Mouse (Mus musculus): Measurements from ENCODE around the gene Wdr70. TPM values are rescaled to one million over a fixed set of nuclear protein-coding genes. Genes with fewer than 3 reads are reported as not detected.
"Not testable (repeated sequence)": the region's sequence is repeated elsewhere in the genome, so short reads cannot be mapped to it uniquely, and the experiment has no call there.

Gene Wdr70
- 69.7 and 71.1 TPM in 2 replicates for polyA plus RNA-seq (2016; fragmentation: Nextera tagmentation; extraction: Ambion mirVana)

DNA sequence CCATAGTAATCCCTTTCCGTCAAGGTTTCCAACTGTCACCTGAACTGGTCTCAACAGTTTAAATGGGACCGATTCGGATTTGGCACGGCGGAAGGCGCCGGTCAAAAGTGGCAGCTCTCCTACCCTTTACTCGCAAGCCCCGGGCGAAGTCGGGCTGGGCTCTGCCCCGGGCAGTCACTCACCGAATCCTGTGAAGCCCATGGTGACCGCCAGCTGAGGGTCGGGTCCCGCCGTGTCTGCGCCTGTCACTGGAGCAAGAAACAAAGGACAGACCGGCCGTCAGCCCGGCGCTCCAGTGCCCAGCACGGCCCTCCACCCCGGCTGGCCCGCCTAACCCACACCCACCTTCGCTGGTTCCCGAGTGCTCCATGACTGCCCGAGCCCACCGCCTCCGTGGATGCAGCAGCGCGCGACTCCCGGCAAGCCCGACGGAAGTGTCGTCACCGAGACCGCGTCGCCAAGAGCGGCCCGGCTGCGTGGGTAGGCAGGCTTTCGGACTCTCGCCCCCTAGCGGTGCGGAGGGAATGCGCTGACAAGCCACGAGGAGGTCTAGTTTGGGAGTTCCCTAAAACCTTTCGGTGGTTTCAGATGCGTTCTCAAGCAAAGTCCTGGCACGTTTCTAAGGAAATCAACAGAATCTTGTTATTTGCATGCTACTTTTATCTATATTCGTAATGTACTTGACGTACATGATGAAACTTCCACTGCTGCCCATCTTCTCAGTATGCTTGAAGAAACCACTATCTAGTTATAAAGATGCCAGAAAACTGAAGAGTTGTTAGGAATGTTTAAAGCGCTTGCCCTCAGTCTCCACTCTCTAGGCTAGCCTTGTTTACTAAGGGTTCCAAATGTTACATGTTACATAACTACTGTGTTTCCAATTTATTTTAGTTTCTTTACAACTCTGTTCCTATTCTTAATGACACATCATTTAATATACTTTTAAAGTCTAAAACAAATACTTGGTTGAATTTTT, at the start of gene Wdr70:
Gene Wdr70 (minus strand): TSS at position 436 of the 976 bp plus-strand sequence.
- no peaks in the 10 kb centered on the region for H3K9me3 ChIP-seq
- 3% methylated on average over 56 of the region's 56 CpGs for WGBS
- H3K4me2 ChIP-seq (replicated peaks): peak within 1 kb of the TSS; percentile 61
- no peak within 1 kb of the TSS for H3K27ac ChIP-seq (replicated peaks)
- no peaks in the 10 kb centered on the region for H3K27me3 ChIP-seq
- H3K36me3 ChIP-seq: peaks cover 17% of the 10 kb centered on the region
- H3K9ac ChIP-seq (replicated peaks): peak within 1 kb of the TSS; percentile 80
- H3K4me3 ChIP-seq: peak within 1 kb of the TSS; percentile 90
- peak; percentile 96 for ATAC-seq (ENCODE audit: low FRiP score, low read depth)
- H3K4me1 ChIP-seq: peaks cover 4% of the 10 kb centered on the region; the same call in 1 of the 2 replicates

DNA sequence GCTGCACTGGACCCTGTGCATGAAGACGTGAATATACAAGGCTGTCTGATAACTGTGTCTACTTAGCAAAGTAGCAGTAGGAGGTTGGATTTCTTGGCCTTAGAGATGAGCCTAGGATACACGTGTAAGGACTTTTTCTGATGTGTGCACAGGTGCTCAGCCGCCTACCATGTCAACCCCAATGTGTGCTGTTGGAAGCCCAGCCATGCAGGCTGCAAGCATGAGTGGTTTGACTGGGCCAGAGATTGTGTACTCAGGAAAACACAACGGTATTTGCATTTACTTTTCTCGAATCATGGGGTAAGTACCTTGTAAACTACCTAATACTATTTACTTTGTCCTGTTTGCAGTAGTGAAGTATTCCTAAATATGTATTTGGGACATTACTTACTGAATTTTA, 36.6 kb upstream of the Wdr70 start:
- H3K4me1 ChIP-seq: no peaks in the 10 kb centered on the region
- H3K27ac ChIP-seq (replicated peaks): no peak overlapping the region
- H3K9me3 ChIP-seq: no peaks in the 10 kb centered on the region
- no peak overlapping the region for H3K4me2 ChIP-seq (replicated peaks)
- no peak overlapping the region for H3K4me3 ChIP-seq
- H3K9ac ChIP-seq (replicated peaks): no peak overlapping the region
- H3K36me3 ChIP-seq: peaks cover 90% of the 10 kb centered on the region
- no peaks in the 10 kb centered on the region for H3K27me3 ChIP-seq
- ATAC-seq (ENCODE audit: low FRiP score, low read depth): no peak
- WGBS: 94% methylated on average over 5 of the region's 5 CpGs

DNA sequence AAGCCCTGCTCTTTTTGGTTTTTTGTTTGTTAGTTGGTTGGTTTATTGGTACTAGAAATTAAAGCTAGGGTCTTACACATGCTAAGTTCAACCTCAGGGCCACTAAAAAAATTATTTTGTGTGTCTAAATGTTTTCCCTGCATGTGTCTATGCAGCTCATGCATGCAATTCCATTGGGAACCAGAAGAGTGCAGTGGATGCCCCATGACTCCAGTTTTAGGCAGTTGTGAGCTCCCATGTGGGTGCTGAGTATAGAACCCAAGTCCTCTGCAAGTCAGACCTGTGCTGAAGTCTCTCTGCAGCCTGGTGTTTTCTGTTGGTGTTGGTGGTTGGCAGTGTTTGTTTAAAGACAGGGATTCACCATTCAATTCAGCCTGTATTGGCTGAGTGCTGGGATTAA, 32.8 kb upstream of the Wdr70 start:
- H3K27me3 ChIP-seq: no peaks in the 10 kb centered on the region
- peaks cover 92% of the 10 kb centered on the region for H3K36me3 ChIP-seq
- H3K4me3 ChIP-seq: no peak overlapping the region
- no peak overlapping the region for H3K4me2 ChIP-seq (replicated peaks)
- H3K4me1 ChIP-seq: no peaks in the 10 kb centered on the region
- no peak overlapping the region for H3K9ac ChIP-seq (replicated peaks)
- ATAC-seq (ENCODE audit: low FRiP score, low read depth): no peak
- no peaks in the 10 kb centered on the region for H3K9me3 ChIP-seq
- H3K27ac ChIP-seq (replicated peaks): no peak overlapping the region

DNA sequence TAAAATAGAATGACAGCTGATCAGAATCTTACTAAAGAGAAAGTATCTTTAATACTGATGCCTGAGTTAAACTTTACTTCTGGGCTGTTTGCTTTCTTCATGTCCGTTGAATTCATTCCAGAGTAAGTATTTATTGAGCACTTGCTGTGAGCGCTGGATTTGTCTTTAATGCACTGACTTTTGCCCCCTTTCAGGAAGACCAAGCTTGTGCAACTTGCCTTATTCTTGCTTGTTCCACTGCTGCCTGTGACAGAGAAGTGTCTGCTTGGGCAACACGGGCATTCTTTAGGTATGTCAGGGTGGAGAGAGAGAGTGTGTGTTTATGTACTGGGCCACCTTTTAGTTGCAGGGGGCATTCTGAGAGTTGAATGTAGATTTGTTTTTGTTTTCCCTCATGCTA, 32.3 kb upstream of the Wdr70 start:
- no peak overlapping the region for H3K4me3 ChIP-seq
- no peaks in the 10 kb centered on the region for H3K4me1 ChIP-seq
- 97% methylated on average over 3 of the region's 3 CpGs for WGBS
- H3K9me3 ChIP-seq: no peaks in the 10 kb centered on the region
- ATAC-seq (ENCODE audit: low FRiP score, low read depth): no peak
- peaks cover 92% of the 10 kb centered on the region for H3K36me3 ChIP-seq
- H3K9ac ChIP-seq (replicated peaks): no peak overlapping the region
- no peak overlapping the region for H3K27ac ChIP-seq (replicated peaks)
- H3K27me3 ChIP-seq: no peaks in the 10 kb centered on the region
- H3K4me2 ChIP-seq (replicated peaks): no peak overlapping the region

DNA sequence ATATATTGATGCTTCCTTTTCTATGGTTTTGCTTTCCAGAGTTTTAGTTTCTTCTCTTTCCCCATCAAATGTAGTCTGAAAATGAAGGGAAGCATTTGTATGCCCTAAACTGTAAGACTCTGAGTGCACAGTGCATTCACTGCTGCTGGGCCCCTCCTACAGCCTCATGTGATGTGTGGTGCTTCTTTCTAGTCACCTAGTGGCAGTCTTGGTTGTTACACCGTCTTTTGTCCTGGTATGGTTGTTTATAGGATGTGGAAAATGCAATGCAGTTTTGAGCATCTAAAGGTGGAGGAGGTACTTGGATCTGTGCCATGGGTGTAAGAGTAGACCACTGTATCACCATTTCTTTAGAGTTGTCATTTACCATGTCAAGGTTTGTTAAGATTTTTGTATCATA, 30.3 kb upstream of the Wdr70 start:
- no peak overlapping the region for H3K4me3 ChIP-seq
- H3K27ac ChIP-seq (replicated peaks): no peak overlapping the region
- H3K27me3 ChIP-seq: no peaks in the 10 kb centered on the region
- peaks cover 79% of the 10 kb centered on the region for H3K36me3 ChIP-seq
- WGBS: 65% methylated on average over 1 of the region's 1 CpGs
- ATAC-seq (ENCODE audit: low FRiP score, low read depth): no peak
- H3K9ac ChIP-seq (replicated peaks): no peak overlapping the region
- no peak overlapping the region for H3K4me2 ChIP-seq (replicated peaks)
- no peaks in the 10 kb centered on the region for H3K4me1 ChIP-seq
- H3K9me3 ChIP-seq: no peaks in the 10 kb centered on the region

DNA sequence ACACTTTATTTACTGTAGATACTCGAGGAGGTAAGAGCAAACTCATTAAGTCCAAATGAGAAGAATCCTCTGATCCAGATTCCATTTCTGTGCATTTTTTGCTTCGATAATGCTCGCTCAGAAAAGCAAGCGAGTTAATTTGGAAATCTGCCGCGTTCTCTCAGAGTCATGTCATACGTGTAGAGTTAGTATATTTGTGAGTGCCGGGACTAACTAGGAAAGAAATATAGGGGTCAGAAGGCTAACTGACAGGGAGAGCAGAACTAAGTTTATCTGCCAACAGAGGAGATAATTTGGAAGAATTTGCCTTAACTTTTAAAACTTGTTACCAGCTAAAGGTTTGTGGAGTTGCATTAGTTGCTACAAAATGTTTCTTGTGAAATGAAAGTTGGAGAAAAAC, 10.8 kb upstream of the Wdr70 start:
- peak overlapping the region; percentile 72 for H3K9ac ChIP-seq (replicated peaks)
- ATAC-seq (ENCODE audit: low FRiP score, low read depth): no peak
- peaks cover 15% of the 10 kb centered on the region for H3K4me1 ChIP-seq
- no peaks in the 10 kb centered on the region for H3K27me3 ChIP-seq
- peak overlapping the region; percentile 79 for H3K4me3 ChIP-seq
- H3K9me3 ChIP-seq: no peaks in the 10 kb centered on the region
- WGBS: 6% methylated on average over 8 of the region's 8 CpGs
- peaks cover 20% of the 10 kb centered on the region for H3K36me3 ChIP-seq
- H3K4me2 ChIP-seq (replicated peaks): peak overlapping the region; percentile 73
- no peak overlapping the region for H3K27ac ChIP-seq (replicated peaks)

DNA sequence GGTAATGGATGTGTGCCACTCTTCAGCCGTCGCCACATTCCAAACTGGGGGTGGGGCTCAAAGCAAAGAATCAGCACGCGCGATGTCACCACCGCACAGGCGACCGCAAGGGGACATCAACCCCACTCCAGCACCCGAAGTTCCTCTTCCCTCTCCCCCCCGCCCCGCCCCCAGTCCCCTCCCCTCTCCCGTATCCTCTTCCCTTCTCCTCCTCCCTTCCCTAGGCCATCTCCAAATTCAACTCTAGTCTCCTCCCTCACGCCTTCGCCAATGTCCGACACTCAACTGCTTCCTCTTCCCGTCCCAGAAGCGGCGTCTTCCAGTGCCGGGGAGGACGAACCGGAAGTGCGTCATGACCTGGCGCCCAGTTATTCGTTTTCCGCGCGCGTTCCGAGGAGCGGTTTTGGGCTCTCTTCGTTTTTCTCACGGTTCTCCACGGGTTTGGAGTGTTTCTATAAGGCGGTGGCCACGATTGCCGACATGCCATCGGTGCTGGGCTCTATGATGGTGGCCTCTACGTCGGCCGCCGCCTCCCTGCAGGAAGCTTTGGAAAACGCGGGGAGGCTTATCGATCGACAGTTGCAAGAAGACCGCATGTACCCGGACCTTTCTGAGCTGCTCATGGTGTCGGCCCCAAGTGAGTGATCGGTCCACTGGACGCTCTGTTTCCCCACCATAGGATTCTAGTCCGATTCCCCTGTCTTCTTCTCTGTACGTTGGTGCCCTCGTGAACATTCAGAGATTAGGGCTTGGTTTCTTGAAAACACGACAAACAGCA, 10.1 kb upstream of the Wdr70 start, which contains the start of gene Nup155:
Gene Nup155 (plus strand): TSS at position 308 of the 778 bp plus-strand sequence.
- peak within 1 kb of the TSS; percentile 79 for H3K4me3 ChIP-seq
- H3K4me2 ChIP-seq (replicated peaks): peak within 1 kb of the TSS; percentile 73
- H3K4me1 ChIP-seq: peaks cover 15% of the 10 kb centered on the region
- no peaks in the 10 kb centered on the region for H3K9me3 ChIP-seq
- H3K27ac ChIP-seq (replicated peaks): peak within 1 kb of the TSS; percentile 74
- WGBS: under 1% methylated on average over 53 of the region's 54 CpGs
- ATAC-seq (ENCODE audit: low FRiP score, low read depth): peak; percentile 97
- H3K27me3 ChIP-seq: no peaks in the 10 kb centered on the region
- peaks cover 16% of the 10 kb centered on the region for H3K36me3 ChIP-seq
- H3K9ac ChIP-seq (replicated peaks): peak within 1 kb of the TSS; percentile 72

DNA sequence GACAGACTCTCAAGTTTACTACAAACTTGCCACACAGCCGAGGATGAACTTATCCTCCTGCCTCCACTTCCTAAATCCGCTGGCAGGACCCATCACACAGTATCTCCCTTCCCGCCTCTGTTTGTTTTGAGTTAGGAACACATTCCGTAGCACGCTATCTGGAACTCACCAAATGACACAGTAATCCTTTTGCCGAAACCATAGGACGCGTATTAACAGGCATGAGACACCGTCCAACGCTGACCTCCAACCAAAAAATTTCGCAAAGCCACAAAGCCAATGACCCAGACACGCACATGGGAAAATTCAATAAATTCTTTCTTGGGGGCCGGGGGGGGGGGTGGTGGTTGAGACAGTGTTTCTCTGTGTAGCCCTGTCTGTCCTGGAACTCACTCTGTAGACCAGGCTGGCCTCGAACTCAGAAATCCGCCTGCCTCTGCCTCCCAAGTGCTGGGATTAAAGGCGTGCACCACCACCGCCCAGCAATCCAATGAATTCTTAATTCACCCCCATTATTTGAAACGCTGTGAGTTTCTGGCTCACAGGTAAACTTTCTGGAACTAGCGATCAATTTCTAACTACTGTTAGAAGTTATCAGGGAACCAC, 9.5 kb upstream of the Wdr70 start:
- H3K36me3 ChIP-seq: peaks cover 9% of the 10 kb centered on the region
- H3K4me1 ChIP-seq: peaks cover 15% of the 10 kb centered on the region
- peak overlapping the region; percentile 79 for H3K4me3 ChIP-seq
- H3K27me3 ChIP-seq: no peaks in the 10 kb centered on the region
- peak; percentile 53 for ATAC-seq (ENCODE audit: low FRiP score, low read depth)
- H3K9ac ChIP-seq (replicated peaks): peak overlapping the region; percentile 72
- H3K9me3 ChIP-seq: no peaks in the 10 kb centered on the region
- peak overlapping the region; percentile 74 for H3K27ac ChIP-seq (replicated peaks)
- WGBS: 58% methylated on average over 19 of the region's 19 CpGs
- H3K4me2 ChIP-seq (replicated peaks): peak overlapping the region; percentile 73

DNA sequence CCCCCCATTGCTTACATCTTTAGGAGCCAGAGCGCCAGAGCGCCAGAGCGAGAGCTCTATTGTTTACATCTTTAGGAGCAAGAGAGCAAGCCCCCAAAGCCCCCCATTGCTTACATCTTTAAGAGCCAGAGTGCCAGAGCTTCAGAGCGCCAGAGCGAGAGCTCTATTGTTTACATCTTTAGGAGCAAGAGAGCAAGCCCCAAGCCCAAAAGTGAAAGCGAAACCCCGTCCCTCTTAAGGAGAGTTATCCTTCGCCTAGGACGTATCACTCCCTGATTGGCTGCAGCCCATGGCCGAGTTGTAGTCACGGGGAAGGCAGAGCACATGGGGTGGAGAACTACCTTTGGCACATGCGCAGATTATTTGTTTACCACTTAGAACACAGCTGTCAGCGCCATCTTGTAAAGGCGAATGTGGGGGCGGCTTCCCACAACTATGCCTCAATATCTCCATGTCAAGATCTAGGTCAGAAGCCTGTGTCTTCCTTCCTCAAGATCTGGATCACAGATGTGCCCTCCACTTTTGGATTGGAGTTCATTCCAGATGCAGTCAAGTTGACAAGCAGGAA, 3.0 kb upstream of the Wdr70 start:
- not testable (repeated sequence) for ATAC-seq (ENCODE audit: low FRiP score, low read depth); H3K9ac ChIP-seq (replicated peaks); H3K4me3 ChIP-seq; H3K27me3 ChIP-seq; H3K4me1 ChIP-seq; H3K9me3 ChIP-seq; H3K27ac ChIP-seq (replicated peaks); H3K36me3 ChIP-seq; H3K4me2 ChIP-seq (replicated peaks)
- WGBS: 87% methylated on average over 15 of the region's 15 CpGs

DNA sequence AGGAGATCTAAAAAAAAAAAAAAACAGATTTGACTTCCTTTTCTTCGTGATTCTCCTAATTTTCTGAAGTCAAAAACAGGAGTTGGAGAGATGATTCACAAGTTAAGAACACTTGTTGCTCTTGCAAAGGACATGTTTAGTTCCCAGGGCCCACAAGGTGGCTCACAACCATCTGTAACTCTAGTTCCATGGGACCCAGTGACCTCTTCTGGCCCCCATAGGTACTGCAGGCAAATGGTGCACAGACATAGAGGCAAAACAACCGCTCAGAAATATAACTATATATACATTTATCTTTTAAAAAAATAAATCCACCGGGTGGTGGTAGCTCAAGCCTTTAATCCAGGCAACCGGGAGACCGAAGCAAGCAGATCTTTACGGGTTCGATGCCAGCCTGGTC, 1.2 kb downstream of the Wdr70 start:
- Histone ChIP-seq H3K27ac (replicated peaks) (no peak overlapping the region), H3K4me3 (peak overlapping the region; percentile 90), H3K9ac (replicated peaks) (no peak overlapping the region), H3K9me3 (no peaks in the 10 kb centered on the region), H3K4me1 (peaks cover 4% of the 10 kb centered on the region; the same call in 1 of the 2 replicates), H3K36me3 (peaks cover 26% of the 10 kb centered on the region), H3K4me2 (replicated peaks) (peak overlapping the region; percentile 61), H3K27me3 (no peaks in the 10 kb centered on the region)
- 23% methylated on average over 7 of the region's 7 CpGs for WGBS
- ATAC-seq (ENCODE audit: low FRiP score, low read depth): no peak

DNA sequence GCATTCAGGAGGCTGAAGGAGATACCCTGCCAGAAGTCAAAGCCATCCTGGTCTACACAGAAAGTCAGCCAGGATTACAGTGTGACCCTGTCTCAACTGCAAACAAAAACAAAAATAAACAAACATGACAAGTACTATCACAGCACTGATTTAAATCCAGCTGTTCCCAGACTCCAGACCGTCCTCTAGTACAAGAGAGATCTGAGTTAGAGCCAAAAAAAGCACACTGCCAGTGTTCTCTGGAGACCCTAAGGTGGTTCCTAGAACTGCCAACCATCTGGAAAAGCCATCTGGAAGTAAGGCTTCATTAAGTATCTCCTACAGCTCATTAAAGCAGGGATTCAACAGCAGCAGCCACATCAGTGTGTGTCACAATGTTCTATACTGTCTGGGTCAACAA, 6.3 kb downstream of the Wdr70 start:
- 94% methylated on average over 1 of the region's 1 CpGs for WGBS
- not testable (repeated sequence) for H3K9me3 ChIP-seq; H3K27ac ChIP-seq (replicated peaks); H3K4me3 ChIP-seq; H3K4me1 ChIP-seq; H3K4me2 ChIP-seq (replicated peaks); H3K27me3 ChIP-seq; ATAC-seq (ENCODE audit: low FRiP score, low read depth); H3K9ac ChIP-seq (replicated peaks)
- H3K36me3 ChIP-seq: peaks cover 41% of the 10 kb centered on the region

Data from midbrain, embryonic 12.5 days (tissue).